Mouse (Mus musculus) layer of hippocampus, adult 11-12 months (tissue): ENCODE results near the gene Zfp341.

ENCODE experiments used
- DNase-seq: peaks from one replicate; pipeline ENCODE4 v3.0.0; 2022; ENCODE audit warnings: low spot score

The Zfp341 gene

GRCm38 (mm10) chr2:154613118-154614115 is at the start of gene Zfp341, which contains the start of gene 4930519P11Rik:
Zfp341 (plus strand) TSS chr2:154613297.
4930519P11Rik (minus strand) TSS chr2:154613437.
- DNase-seq = peak; percentile 91

GRCm38 (mm10) chr2:154563612-154564170 is 49.4 kb upstream of the Zfp341 start:
- DNase-seq = no peak

DNA sequence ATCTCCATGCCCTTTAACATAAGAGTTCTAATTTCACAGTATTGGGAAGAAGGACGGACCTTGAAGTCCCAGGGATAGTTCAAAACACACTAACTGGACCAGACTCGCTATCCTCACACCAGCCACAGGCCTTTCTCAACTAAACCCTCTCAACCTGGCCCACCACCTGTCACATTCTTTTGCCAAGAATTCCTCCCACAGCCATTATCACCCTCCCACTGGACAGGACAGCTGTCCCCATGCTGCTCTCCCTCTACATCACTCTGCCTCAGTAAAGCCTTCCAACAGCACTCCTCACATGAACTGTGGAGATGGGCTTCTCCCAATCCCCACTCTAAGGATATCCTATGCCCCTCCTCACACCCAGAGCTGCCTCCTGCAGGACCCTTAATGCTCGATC is 47.5 kb upstream of the Zfp341 start:
- DNase-seq = no peak

GRCm38 (mm10) chr2:154566641-154567040 is 46.5 kb upstream of the Zfp341 start:
- no peak for DNase-seq

GRCm38 (mm10) chr2:154567766-154568165 is 45.3 kb upstream of the Zfp341 start:
- no peak for DNase-seq

- DNase-seq = no peak
These were observed 44.6 kb upstream of the Zfp341 start for GRCm38 (mm10) chr2:154568329-154569070.

- no peak for DNase-seq
These were observed 43.9 kb upstream of the Zfp341 start for GRCm38 (mm10) chr2:154569071-154569748.

- DNase-seq = peak; percentile 92
These were observed 43.2 kb upstream of the Zfp341 start, which contains the start of gene E2f1 for GRCm38 (mm10) chr2:154569836-154570286. E2f1 (minus strand) TSS chr2:154569892.

DNA sequence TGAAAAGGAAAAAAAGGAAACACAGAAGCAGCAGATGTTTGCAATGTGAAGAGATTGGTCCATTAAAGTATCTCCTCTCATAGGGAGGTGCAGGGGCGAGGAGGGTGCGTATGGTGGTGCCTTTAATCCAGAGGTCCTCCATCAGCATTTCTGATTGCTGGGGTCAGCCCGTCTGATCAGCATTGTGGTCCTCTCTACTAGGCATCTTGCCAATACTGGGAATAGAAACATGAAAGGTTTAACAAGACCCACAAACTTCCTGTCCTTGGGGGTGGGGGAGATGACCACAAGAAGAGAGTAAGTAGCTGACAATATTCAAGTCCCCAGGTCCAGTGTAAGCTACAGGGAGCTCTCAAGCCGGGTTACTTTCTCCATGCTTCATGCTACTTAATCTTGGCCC is 42.4 kb upstream of the Zfp341 start:
- DNase-seq = no peak

- DNase-seq = no peak
These were observed 41.8 kb upstream of the Zfp341 start for GRCm38 (mm10) chr2:154571266-154571665.

- DNase-seq = no peak
These were observed 41.1 kb upstream of the Zfp341 start for GRCm38 (mm10) chr2:154571976-154572375.

- DNase-seq = no peak
These were observed 40.1 kb upstream of the Zfp341 start for GRCm38 (mm10) chr2:154572996-154573395.

DNA sequence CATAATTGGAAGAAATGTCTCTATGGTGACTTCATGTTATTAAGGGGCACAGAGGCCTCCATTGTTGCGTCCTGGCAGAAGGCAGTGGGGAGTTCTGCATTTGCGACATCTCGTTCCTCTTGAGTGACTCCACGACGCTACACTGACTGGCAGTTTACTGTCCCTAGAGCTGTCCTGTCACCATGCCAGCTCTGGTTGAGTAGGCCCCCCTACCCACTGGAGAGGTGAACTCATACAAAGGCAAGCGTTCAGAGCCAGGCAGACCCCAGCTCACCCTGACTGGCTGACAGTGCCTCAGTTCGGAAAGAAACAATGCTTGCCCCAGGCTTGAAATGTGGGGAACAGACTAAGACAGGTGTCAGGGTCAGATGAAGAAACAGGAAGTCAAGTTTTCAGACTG is 38.8 kb upstream of the Zfp341 start:
- DNase-seq = no peak

DNA sequence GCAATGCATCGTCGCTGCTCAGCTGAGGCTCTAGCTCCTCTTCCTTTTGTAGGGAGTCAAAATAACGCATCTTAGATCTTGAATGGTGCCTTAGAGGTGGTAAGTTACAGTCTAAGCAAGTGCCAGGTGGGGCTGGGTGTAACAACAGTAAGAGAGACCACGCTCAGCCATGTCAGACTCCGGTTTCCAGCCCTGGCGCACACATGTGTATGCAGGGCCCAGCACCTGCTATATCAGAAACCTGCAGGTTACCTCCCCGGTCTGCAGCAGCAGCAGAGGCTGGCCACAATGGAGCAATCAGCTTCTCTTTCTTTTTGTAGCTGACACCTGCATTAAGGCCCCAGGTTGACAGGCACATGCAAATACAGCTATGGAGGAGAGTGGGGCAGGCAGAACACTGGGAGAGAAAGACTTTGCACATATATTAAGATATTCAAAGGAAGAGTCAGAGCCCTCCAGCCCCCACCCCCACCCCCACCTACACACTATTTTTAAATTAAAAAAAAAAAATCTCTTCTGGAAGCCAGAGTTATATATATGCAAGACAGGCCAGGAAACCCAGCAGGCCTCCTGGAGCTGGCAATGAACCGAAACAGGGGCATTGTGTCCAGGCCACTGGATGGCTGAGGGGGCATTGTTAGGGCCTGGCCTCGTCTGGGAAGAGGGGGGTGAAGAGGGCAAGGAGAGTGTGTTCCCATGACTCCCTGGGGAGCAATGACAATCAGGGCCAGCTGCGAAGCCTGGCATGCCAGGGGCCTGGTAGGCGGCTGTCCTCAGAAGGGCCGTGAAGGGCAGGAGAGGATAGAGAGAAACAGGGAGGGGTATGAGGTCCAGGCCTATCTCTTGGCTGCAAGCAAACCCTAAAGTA is 36.0 kb upstream of the Zfp341 start:
- DNase-seq = no peak

- no peak for DNase-seq
These were observed 35.4 kb upstream of the Zfp341 start for GRCm38 (mm10) chr2:154577744-154578067.

- no peak for DNase-seq
These were observed 32.5 kb upstream of the Zfp341 start for GRCm38 (mm10) chr2:154580586-154580985.

- DNase-seq = no peak
These were observed 31.7 kb upstream of the Zfp341 start for GRCm38 (mm10) chr2:154581421-154581820.

DNA sequence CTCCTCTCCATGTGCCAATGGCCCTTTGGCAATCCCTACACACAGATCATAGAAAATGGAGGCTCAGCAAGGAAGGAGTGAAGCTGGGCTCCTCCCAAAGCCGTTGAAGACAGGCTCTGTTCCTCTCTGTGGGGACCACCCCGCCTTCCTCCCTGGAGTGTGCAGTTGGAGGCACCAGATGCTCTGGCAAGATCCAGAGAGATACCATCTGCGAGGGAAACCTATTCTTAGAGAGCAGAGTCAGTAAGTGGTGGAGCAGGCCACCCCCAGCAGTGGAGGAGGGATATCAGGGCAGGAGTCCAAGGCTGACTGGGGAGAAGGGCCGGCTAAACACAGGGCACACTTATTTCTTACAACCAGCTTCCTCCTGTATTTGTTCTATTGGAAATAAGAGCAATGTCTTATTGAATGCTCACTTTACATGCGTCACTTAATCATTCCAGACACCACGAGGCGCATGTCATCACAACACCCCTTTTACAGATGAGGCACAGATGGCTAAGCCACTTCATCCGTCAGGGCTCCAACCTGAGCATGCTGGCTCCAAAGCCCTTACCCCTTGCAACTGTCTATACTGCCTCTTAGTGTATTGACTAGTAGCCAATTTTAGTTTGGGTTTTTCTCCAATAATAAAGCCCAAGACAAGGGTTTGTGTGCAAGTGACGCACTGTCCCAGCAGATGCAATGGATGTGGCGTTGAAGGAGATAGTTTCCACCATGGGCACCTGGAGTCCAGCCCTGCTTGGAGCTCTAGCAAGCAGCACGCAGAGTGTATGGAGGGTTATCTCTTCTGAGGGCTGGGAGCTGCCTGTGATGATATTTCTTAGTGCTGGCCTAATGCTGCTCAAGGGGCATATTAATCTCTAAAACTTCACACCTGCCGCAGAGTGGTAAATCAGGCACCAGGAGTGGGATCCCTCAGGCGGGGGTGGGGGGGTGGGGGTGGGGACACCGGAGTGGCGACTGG is 28.9 kb upstream of the Zfp341 start:
- peak; percentile 90 for DNase-seq

DNA sequence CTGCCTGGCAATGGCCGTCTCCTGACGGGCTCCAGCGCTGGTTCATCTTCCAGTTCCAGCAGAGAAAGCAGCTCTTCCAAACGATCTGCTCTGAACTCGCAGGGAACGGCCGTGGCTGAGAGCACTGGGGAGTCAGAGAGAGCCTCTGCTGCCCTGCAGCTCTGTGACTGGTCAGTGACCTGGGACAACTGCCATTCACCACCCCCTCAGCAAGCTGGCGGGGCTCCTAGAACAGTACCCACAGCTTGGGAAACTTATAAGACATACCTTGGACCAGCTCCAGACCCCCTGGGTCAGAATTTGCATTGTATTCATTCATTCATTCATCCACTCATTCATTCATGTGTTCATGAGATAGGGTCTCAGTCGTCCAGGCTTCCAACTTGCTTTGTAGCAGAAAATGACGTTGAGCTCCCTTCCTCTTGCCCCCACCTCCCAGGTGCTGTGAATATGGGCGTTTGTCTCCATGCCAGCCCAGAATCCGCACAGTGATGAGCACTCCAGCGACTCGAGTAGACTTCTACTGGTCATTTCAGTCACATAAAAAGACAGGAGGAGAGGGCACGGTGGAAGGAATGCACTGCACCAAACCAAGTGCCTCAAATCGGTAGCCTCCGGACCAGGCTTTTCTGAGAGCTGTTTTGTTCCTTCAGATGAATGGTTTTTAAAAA is 28.0 kb upstream of the Zfp341 start:
- DNase-seq = no peak
